Mouse (Mus musculus) monocyte, adult 59 days (primary cell): Measurements from ENCODE around the gene Lrrc73. TPM values are rescaled to one million over a fixed set of nuclear protein-coding genes. Genes with fewer than 3 reads are reported as not detected.

Experiments
- total RNA-seq, 2 experiments: library from RNA; stranded (reverse); gene quantifications; one replicate each; pipeline ENCODE4 v1.2.4; 2023

Gene Lrrc73
- total RNA-seq: 1 to 10 TPM; 2.0 to 3.0 TPM

DNA sequence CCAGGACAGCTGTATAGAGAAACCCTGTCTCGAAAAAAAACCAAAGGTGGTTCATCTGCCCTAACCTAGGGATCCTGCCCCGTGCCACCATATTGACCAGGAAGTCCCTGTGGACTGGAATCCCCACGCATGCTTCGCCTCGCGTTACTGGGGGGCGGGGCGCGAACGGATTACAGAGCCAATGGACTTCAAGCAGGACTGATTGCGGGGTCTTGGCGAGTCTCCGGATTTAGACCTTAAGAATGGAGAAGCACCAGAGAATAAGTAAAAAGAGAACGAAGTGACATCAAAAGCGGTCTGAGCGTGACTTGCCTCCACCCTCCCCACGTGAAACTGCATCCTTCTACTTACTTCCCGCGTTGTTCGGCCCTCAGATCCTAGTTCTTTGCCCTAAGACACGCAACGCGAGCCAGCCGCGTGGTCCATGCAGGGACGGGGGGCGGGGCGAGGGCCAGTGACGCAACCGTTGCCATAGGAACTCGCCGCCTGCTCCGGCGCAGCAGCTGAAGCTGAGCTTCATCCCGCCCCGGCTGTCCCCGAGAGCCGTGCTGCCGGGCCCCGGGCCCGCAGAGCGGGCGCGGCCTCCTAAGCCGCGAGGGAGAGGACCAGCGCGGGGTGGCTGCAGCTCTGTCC lies at the start of gene Lrrc73:
Lrrc73 (plus strand) TSS at position 80 of the 633 bp plus-strand sequence.

GRCm38 (mm10) chr17:46247512-46248188 lies 5.7 kb upstream of the Lrrc73 start, which contains the start of the genes Polr1c and Yipf3:
Polr1c (minus strand) TSS chr17:46248054.
Yipf3 (plus strand) TSS chr17:46248080.

GRCm38 (mm10) chr17:46282483-46283123 lies 29.3 kb downstream of the Lrrc73 start, which contains the start of gene Tjap1:
Tjap1 (minus strand) TSS chr17:46283026.

DNA sequence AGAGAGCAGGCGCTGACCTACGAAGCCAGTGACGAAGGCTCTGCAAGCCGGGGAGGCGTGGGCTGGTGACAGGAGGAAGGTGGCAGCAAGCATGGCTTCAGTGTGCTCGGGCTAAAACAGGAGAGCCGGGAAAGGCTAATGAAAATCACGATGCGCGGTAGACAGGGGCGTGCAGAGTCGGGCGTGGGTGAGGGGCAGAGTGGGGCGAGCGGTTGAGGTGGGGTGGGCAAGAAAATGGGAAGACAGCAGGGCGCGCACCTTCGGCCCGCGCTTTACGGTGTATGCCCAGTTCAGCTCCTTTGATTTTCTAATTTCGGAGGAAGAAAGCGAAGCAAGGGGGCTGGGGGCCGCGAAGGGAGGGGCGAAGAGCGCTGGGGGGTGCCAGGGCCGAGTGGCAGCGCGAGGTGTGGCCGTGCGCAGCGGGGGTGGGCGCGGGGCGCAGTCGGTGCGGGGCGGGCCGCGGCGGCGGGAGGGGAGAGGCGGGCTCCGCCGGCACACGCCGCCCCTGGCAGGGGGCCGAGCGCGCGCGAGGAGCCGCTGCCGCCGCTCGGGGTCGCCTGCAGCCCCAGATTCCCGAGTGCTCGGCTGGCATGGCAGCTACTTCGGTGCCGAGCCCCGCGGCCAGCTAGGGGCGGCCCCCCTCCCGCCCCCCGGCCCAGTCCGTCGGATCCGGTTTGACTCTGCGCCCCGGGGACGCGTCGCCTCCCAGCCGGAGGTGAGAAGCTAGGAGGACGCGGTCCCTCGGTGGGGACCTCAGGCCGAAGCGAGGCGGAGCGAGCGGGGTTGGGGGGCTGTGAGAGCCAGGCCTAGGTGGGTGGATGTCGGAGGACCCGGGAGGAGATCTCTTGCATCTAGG lies 44.3 kb downstream of the Lrrc73 start, which contains the start of gene Dlk2:
Dlk2 (plus strand) TSS at position 58 of the 856 bp plus-strand sequence.

Other genes with a start within 250 kb of the Lrrc73 start
- 10 to 100 TPM; 25.4 to 41.1 TPM for gene Vegfa, start 221.2 kb upstream of the Lrrc73 start, total RNA-seq
- 10 to 100 TPM; 39.4 to 47.5 TPM for gene Mrps18a, start 142.5 kb upstream of the Lrrc73 start, total RNA-seq
- under 1 TPM in 1 of 2 experiments, not detected in 1; 0.86 TPM for gene Rsph9, start 109.3 kb upstream of the Lrrc73 start, total RNA-seq
- 10 to 100 TPM; 19.5 to 20.0 TPM for gene Mad2l1bp, start 100.0 kb upstream of the Lrrc73 start, total RNA-seq
- 100 to 1,000 TPM; 116 to 122 TPM for gene Gtpbp2, start 92.5 kb upstream of the Lrrc73 start, total RNA-seq
- 1 to 10 TPM; 5.6 to 6.1 TPM for gene Polh, start 50.9 kb upstream of the Lrrc73 start, total RNA-seq
- 10 to 100 TPM; 20.7 to 21.4 TPM for gene Xpo5, start 50.7 kb upstream of the Lrrc73 start, total RNA-seq
- gene Polr1c, start 5.5 kb upstream of the Lrrc73 start, total RNA-seq: 10 to 100 TPM; 28.4 to 32.7 TPM
- gene Yipf3, start 5.5 kb upstream of the Lrrc73 start, total RNA-seq: 100 to 1,000 TPM in 1 of 2 experiments, 10 to 100 TPM in 1; 95.4 to 118 TPM
- gene Tjap1, start 29.5 kb downstream of the Lrrc73 start, total RNA-seq: 10 to 100 TPM; 44.5 to 50.8 TPM
- gene Dlk2, start 43.9 kb downstream of the Lrrc73 start, total RNA-seq: not detected
- 10 to 100 TPM in 1 of 2 experiments, 1 to 10 TPM in 1; 9.6 to 10.1 TPM for gene Abcc10, start 74.8 kb downstream of the Lrrc73 start, total RNA-seq
- gene Zfp318, start 130.2 kb downstream of the Lrrc73 start, total RNA-seq: 10 to 100 TPM; 22.7 to 24.0 TPM
- not detected for gene Crip3, start 175.4 kb downstream of the Lrrc73 start, total RNA-seq
- not detected for gene Slc22a7, start 184.9 kb downstream of the Lrrc73 start, total RNA-seq
- gene Ttbk1, start 234.1 kb downstream of the Lrrc73 start, total RNA-seq: under 1 TPM in 1 of 2 experiments, not detected in 1; 0.08 TPM
- gene Dnph1, start 243.2 kb downstream of the Lrrc73 start, total RNA-seq: under 1 TPM; 0.55 to 0.91 TPM